Mouse (Mus musculus): ENCODE results near the gene Il1b. TPM values are rescaled to one million over a fixed set of nuclear protein-coding genes. Genes with fewer than 3 reads are reported as not detected.

Il1b gene
- polyA plus RNA-seq, 1 experiment from 2014 or later, result not detected

DNA sequence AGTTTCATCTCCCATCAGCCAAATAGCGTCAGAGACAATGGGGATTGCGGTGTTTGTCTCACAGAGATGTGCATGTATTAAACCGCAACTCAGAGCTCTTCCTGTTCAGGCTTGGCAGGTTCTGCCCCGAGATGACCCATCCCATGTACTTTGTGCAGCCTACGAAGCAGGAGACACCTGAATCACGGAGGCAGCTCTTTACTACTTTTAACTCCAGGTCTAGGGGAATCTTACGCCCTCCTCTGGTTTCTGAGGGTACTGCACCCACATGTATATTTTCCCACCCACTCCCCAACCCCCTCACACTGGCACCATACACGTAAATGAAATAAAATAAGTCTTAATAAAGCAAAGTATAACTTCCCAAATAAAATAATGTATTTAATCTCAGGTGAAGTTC, 35.6 kb upstream of the Il1b start:
- no peak for DNase-seq
- Histone ChIP-seq H3K4me1 (ENCODE audit: insufficient read depth) (no peaks in the 10 kb centered on the region), H3K4me3 (ENCODE audit: low read depth, low read length) (no peak overlapping the region), H3K9ac (no peak overlapping the region), H3K36me3 (ENCODE audit: insufficient read depth) (no peaks in the 10 kb centered on the region), H3K27me3 (ENCODE audit: insufficient read depth, low read length) (no peaks in the 10 kb centered on the region), H3K9me3 (ENCODE audit: low read depth, low read length) (no peaks in the 10 kb centered on the region), H3K4me2 (no peak overlapping the region), H3K27ac (ENCODE audit: low read depth) (no peak overlapping the region)
- ATAC-seq (ENCODE audit: insufficient read depth), result no peak
- 88% methylated on average over 8 of the region's 8 CpGs for WGBS
- peak; percentile 39 for TF ChIP-seq CTCF (IDR thresholded peaks at IDR 0.05; ENCODE audit: low read depth)

- Histone ChIP-seq H3K9ac (no peak overlapping the region), H3K4me3 (ENCODE audit: low read depth, low read length) (no peak overlapping the region), H3K27me3 (ENCODE audit: insufficient read depth, low read length) (no peaks in the 10 kb centered on the region), H3K36me3 (ENCODE audit: insufficient read depth) (no peaks in the 10 kb centered on the region), H3K9me3 (ENCODE audit: low read depth, low read length) (no peaks in the 10 kb centered on the region), H3K27ac (ENCODE audit: low read depth) (no peak overlapping the region), H3K4me1 (ENCODE audit: insufficient read depth) (no peaks in the 10 kb centered on the region), H3K4me2 (no peak overlapping the region)
- TF ChIP-seq CTCF (IDR thresholded peaks at IDR 0.05; ENCODE audit: low read depth), result no peak
- WGBS, result 77% methylated on average over 2 of the region's 2 CpGs
- ATAC-seq (ENCODE audit: insufficient read depth) (no peak), DNase-seq (no peak)
Observed at GRCm38 (mm10) chr2:129403786-129404185, 32.8 kb upstream of the Il1b start.

DNA sequence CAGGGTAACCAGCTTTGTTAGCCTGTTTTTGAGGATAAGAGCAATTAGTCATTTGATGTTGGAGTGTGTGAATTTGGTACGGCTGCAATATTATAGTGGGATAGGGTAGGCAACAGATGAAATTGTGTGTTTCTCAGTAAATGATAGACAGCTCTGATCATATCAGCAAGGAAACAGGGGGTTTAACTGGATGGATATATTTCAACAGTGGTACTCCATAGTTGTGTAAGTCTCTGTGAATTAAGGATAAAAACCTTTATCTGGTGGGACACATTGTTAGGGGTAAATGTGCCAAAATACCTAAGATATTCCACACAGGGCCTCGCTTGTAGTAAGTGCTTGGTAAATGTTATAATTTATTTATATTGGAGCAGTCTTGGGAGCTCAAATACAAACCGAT, 31.4 kb upstream of the Il1b start:
- Histone ChIP-seq H3K4me3 (ENCODE audit: low read depth, low read length) (no peak overlapping the region), H3K4me2 (no peak overlapping the region), H3K27me3 (ENCODE audit: insufficient read depth, low read length) (no peaks in the 10 kb centered on the region), H3K27ac (ENCODE audit: low read depth) (no peak overlapping the region), H3K9ac (no peak overlapping the region), H3K36me3 (ENCODE audit: insufficient read depth) (no peaks in the 10 kb centered on the region), H3K9me3 (ENCODE audit: low read depth, low read length) (no peaks in the 10 kb centered on the region), H3K4me1 (ENCODE audit: insufficient read depth) (no peaks in the 10 kb centered on the region)
- no peak for TF ChIP-seq CTCF (IDR thresholded peaks at IDR 0.05; ENCODE audit: low read depth)
- ATAC-seq (ENCODE audit: insufficient read depth) (no peak), DNase-seq (no peak)
- WGBS, result 58% methylated on average over 3 of the region's 3 CpGs

DNA sequence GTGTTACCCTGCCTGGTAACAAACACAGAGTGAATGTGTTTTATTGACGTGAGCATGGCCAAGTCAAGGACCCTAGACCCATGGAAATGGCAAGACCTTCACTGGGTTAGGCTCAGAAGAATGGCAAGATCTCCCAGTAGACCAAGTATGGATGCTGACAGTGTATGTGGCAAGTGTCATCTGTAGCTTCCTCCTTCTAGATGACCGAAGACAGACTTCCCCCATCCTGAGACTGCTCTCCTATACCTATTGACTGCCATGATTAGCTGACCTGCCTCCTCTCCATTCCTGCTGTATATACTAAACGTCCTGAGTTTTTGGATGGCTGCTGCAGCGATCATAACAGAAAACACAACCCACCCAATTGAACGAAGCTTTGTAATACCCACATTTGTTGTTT, 30.9 kb upstream of the Il1b start:
- H3K27ac ChIP-seq (ENCODE audit: low read depth), result no peak overlapping the region
- no peaks in the 10 kb centered on the region for H3K36me3 ChIP-seq (ENCODE audit: insufficient read depth)
- H3K4me2 ChIP-seq, result no peak overlapping the region
- H3K4me1 ChIP-seq (ENCODE audit: insufficient read depth), result no peaks in the 10 kb centered on the region
- H3K4me3 ChIP-seq (ENCODE audit: low read depth, low read length), result no peak overlapping the region
- no peaks in the 10 kb centered on the region for H3K9me3 ChIP-seq (ENCODE audit: low read depth, low read length)
- DNase-seq (no peak), ATAC-seq (ENCODE audit: insufficient read depth) (no peak)
- 84% methylated on average over 5 of the region's 5 CpGs for WGBS
- no peak overlapping the region for H3K9ac ChIP-seq
- no peak for TF ChIP-seq CTCF (IDR thresholded peaks at IDR 0.05; ENCODE audit: low read depth)
- H3K27me3 ChIP-seq (ENCODE audit: insufficient read depth, low read length), result no peaks in the 10 kb centered on the region

- no peaks in the 10 kb centered on the region for H3K27me3 ChIP-seq (ENCODE audit: insufficient read depth, low read length)
- H3K9me3 ChIP-seq (ENCODE audit: low read depth, low read length), result no peaks in the 10 kb centered on the region
- 63% methylated on average over 3 of the region's 3 CpGs for WGBS
- no peak for TF ChIP-seq CTCF (IDR thresholded peaks at IDR 0.05; ENCODE audit: low read depth)
- DNase-seq (no peak), ATAC-seq (ENCODE audit: insufficient read depth) (no peak)
- H3K36me3 ChIP-seq (ENCODE audit: insufficient read depth), result no peaks in the 10 kb centered on the region
- H3K4me3 ChIP-seq (ENCODE audit: low read depth, low read length), result no peak overlapping the region
- H3K4me1 ChIP-seq (ENCODE audit: insufficient read depth), result no peaks in the 10 kb centered on the region
- H3K9ac ChIP-seq, result no peak overlapping the region
- no peak overlapping the region for H3K4me2 ChIP-seq
- H3K27ac ChIP-seq (ENCODE audit: low read depth), result no peak overlapping the region
Observed at GRCm38 (mm10) chr2:129398176-129398575, 27.2 kb upstream of the Il1b start.

- WGBS, result 22% methylated on average over 6 of the region's 6 CpGs
- peak; percentile 68 for TF ChIP-seq CTCF (IDR thresholded peaks at IDR 0.05; ENCODE audit: low read depth)
- Histone ChIP-seq H3K36me3 (ENCODE audit: insufficient read depth) (no peaks in the 10 kb centered on the region), H3K9me3 (ENCODE audit: low read depth, low read length) (no peaks in the 10 kb centered on the region), H3K27ac (ENCODE audit: low read depth) (no peak overlapping the region), H3K4me2 (no peak overlapping the region), H3K4me3 (ENCODE audit: low read depth, low read length) (no peak overlapping the region), H3K9ac (no peak overlapping the region), H3K27me3 (ENCODE audit: insufficient read depth, low read length) (no peaks in the 10 kb centered on the region), H3K4me1 (ENCODE audit: insufficient read depth) (no peaks in the 10 kb centered on the region)
- DNase-seq (peak; percentile 44), ATAC-seq (ENCODE audit: insufficient read depth) (no peak)
Observed at GRCm38 (mm10) chr2:129393524-129393923, 22.6 kb upstream of the Il1b start.

DNA sequence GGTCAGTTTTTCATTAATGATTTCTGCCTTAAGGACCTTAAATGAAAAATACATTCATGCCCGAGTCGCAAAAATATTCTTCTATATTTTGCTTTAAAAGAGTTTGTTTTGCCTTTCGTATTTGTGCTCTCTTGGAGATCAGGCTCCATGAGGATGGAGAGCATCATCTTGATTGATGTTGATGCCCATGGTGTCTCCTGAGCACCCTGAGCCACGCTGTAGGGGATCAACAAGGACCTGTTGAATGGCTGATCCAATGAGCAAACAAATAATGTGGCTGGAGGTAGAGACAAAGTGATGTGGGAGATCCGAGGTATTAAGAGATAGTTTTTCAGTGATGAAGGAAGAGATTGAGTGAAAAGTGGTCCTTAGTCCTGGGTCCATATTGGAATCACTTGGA, 19.2 kb upstream of the Il1b start:
- WGBS, result 81% methylated on average over 5 of the region's 5 CpGs
- Histone ChIP-seq H3K27ac (ENCODE audit: low read depth) (no peak overlapping the region), H3K9me3 (ENCODE audit: low read depth, low read length) (no peaks in the 10 kb centered on the region), H3K4me2 (no peak overlapping the region), H3K4me3 (ENCODE audit: low read depth, low read length) (no peak overlapping the region), H3K36me3 (ENCODE audit: insufficient read depth) (no peaks in the 10 kb centered on the region), H3K4me1 (ENCODE audit: insufficient read depth) (no peaks in the 10 kb centered on the region), H3K27me3 (ENCODE audit: insufficient read depth, low read length) (no peaks in the 10 kb centered on the region), H3K9ac (no peak overlapping the region)
- DNase-seq (no peak), ATAC-seq (ENCODE audit: insufficient read depth) (no peak)
- TF ChIP-seq CTCF (IDR thresholded peaks at IDR 0.05; ENCODE audit: low read depth), result no peak

DNA sequence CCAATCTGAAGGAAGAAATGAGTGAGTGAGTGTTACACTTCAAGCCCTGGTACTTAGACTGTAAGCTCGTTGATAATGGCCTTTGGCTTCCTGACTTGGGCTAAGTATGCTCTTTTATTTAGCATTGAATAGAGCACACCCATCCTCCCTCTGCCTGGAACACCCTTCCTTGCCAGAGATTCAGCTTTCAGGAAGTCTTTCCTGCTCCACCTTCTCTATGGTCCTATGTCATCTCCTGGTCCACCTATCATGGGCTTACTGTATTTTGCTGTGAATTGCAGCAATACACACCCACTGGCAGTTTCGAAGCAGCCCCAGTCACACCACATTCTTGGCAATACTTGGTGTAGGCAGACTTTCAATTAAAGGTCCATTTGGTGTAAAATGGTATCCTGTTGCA, 18.4 kb upstream of the Il1b start:
- 48% methylated on average over 2 of the region's 2 CpGs for WGBS
- ATAC-seq (ENCODE audit: insufficient read depth) (no peak), DNase-seq (no peak)
- no peaks in the 10 kb centered on the region for H3K27me3 ChIP-seq (ENCODE audit: insufficient read depth, low read length)
- no peak for TF ChIP-seq CTCF (IDR thresholded peaks at IDR 0.05; ENCODE audit: low read depth)
- H3K9ac ChIP-seq, result no peak overlapping the region
- H3K4me2 ChIP-seq, result no peak overlapping the region
- H3K9me3 ChIP-seq (ENCODE audit: low read depth, low read length), result no peaks in the 10 kb centered on the region
- no peaks in the 10 kb centered on the region for H3K4me1 ChIP-seq (ENCODE audit: insufficient read depth)
- no peak overlapping the region for H3K4me3 ChIP-seq (ENCODE audit: low read depth, low read length)
- H3K36me3 ChIP-seq (ENCODE audit: insufficient read depth), result no peaks in the 10 kb centered on the region
- no peak overlapping the region for H3K27ac ChIP-seq (ENCODE audit: low read depth)

All from lung, embryonic 14.5 days (tissue).